Mouse (Mus musculus): ENCODE measurements at regions not wholly inside any gene's neighbourhood (a gene's known extent, or its start where the extent isn't known, plus 50 kb on each side); places are given as distances from the start of the nearest gene placed in this dataset.

GRCm38 (mm10) chr13:44411781-44412496, 317.3 kb upstream of the Jarid2 start:
- no peaks in the 10 kb centered on the region for H3K9me3 ChIP-seq (ENCODE audit: control insufficient read depth)
- 90% methylated on average over 2 of the region's 2 CpGs for WGBS
- H3K27ac ChIP-seq (ENCODE audit: low read depth, low read length): no peak overlapping the region; the same call in 1 of the 2 replicates
- H3K27me3 ChIP-seq (replicated peaks; ENCODE audit: control insufficient read depth, insufficient read depth, low read length): no peaks in the 10 kb centered on the region
- no peak overlapping the region for H3K4me2 ChIP-seq (replicated peaks; ENCODE audit: low read depth)
- ATAC-seq: no peak
- H3K36me3 ChIP-seq (ENCODE audit: control insufficient read depth, insufficient read depth): no peaks in the 10 kb centered on the region
- no peak for TF ChIP-seq CTCF (IDR thresholded peaks at IDR 0.05; ENCODE audit: low read depth)
- no peak overlapping the region for H3K9ac ChIP-seq (ENCODE audit: low read depth, low read length)
- no peak overlapping the region for H3K4me3 ChIP-seq (ENCODE audit: low read depth, low read length)
- H3K4me1 ChIP-seq (replicated peaks; ENCODE audit: control insufficient read depth, insufficient read depth, low read length): 0 out of 2 replicates have a peak, but pooled peaks cover 7% of the 10 kb centered on the region

DNA sequence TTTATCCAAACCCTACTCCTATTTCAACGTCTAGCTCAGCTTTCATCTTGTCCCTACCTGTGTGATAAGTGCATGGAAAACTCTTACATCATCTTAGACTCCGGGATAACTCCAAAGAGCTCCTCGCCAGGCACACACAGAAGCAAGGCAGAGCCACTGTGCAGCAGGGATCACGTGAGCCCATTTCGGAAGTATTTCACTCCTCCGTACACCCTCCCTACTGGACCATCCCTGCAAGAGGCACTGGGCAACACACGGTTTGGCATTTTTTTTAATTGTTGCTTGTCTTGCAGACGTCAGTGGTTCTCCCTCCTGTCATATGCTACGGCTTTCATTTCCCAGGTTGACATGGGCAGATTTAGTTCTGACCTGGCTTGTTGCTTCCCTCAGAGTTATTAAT, 316.0 kb upstream of the Jarid2 start:
- Histone ChIP-seq H3K9ac (ENCODE audit: low read depth, low read length) (no peak overlapping the region), H3K27me3 (replicated peaks; ENCODE audit: control insufficient read depth, insufficient read depth, low read length) (no peaks in the 10 kb centered on the region), H3K9me3 (ENCODE audit: control insufficient read depth) (no peaks in the 10 kb centered on the region), H3K4me2 (replicated peaks; ENCODE audit: low read depth) (no peak overlapping the region), H3K4me1 (replicated peaks; ENCODE audit: control insufficient read depth, insufficient read depth, low read length) (0 out of 2 replicates have a peak, but pooled peaks cover 9% of the 10 kb centered on the region), H3K27ac (ENCODE audit: low read depth, low read length) (no peak overlapping the region), H3K36me3 (ENCODE audit: control insufficient read depth, insufficient read depth) (no peaks in the 10 kb centered on the region), H3K4me3 (ENCODE audit: low read depth, low read length) (no peak overlapping the region)
- WGBS: 60% methylated on average over 9 of the region's 9 CpGs
- TF ChIP-seq CTCF (IDR thresholded peaks at IDR 0.05; ENCODE audit: low read depth): no peak
- no peak for ATAC-seq

- Histone ChIP-seq H3K9me3 (ENCODE audit: control insufficient read depth) (no peaks in the 10 kb centered on the region), H3K9ac (ENCODE audit: low read depth, low read length) (no peak overlapping the region), H3K27me3 (replicated peaks; ENCODE audit: control insufficient read depth, insufficient read depth, low read length) (no peaks in the 10 kb centered on the region), H3K36me3 (ENCODE audit: control insufficient read depth, insufficient read depth) (no peaks in the 10 kb centered on the region), H3K4me2 (replicated peaks; ENCODE audit: low read depth) (no peak overlapping the region), H3K4me3 (ENCODE audit: low read depth, low read length) (no peak overlapping the region), H3K4me1 (replicated peaks; ENCODE audit: control insufficient read depth, insufficient read depth, low read length) (0 out of 2 replicates have a peak, but pooled peaks cover 5% of the 10 kb centered on the region), H3K27ac (ENCODE audit: low read depth, low read length) (no peak overlapping the region)
- no peak for TF ChIP-seq CTCF (IDR thresholded peaks at IDR 0.05; ENCODE audit: low read depth)
- no peak for ATAC-seq
- WGBS: 75% methylated on average over 7 of the region's 7 CpGs
These were observed 313.3 kb upstream of the Jarid2 start for GRCm38 (mm10) chr13:44415971-44416370.

- H3K9me3 ChIP-seq (ENCODE audit: control insufficient read depth): no peaks in the 10 kb centered on the region
- 0 out of 2 replicates have a peak, but pooled peaks cover 5% of the 10 kb centered on the region for H3K4me1 ChIP-seq (replicated peaks; ENCODE audit: control insufficient read depth, insufficient read depth, low read length)
- H3K4me2 ChIP-seq (replicated peaks; ENCODE audit: low read depth): peak overlapping the region; percentile 7; the same call in 1 of the 2 replicates
- H3K36me3 ChIP-seq (ENCODE audit: control insufficient read depth, insufficient read depth): no peaks in the 10 kb centered on the region
- ATAC-seq: no peak
- H3K27ac ChIP-seq (ENCODE audit: low read depth, low read length): no peak overlapping the region
- TF ChIP-seq CTCF (IDR thresholded peaks at IDR 0.05; ENCODE audit: low read depth): no peak
- H3K4me3 ChIP-seq (ENCODE audit: low read depth, low read length): no peak overlapping the region
- 17% methylated on average over 8 of the region's 8 CpGs for WGBS
- H3K27me3 ChIP-seq (replicated peaks; ENCODE audit: control insufficient read depth, insufficient read depth, low read length): no peaks in the 10 kb centered on the region
- H3K9ac ChIP-seq (ENCODE audit: low read depth, low read length): no peak overlapping the region
These were observed 312.3 kb upstream of the Jarid2 start for GRCm38 (mm10) chr13:44416986-44417385.

- Histone ChIP-seq H3K36me3 (ENCODE audit: control insufficient read depth, insufficient read depth) (no peaks in the 10 kb centered on the region), H3K4me3 (ENCODE audit: low read depth, low read length) (no peak overlapping the region), H3K27ac (ENCODE audit: low read depth, low read length) (peak overlapping the region; percentile 80), H3K9me3 (ENCODE audit: control insufficient read depth) (no peaks in the 10 kb centered on the region), H3K9ac (ENCODE audit: low read depth, low read length) (no peak overlapping the region), H3K4me1 (replicated peaks; ENCODE audit: control insufficient read depth, insufficient read depth, low read length) (0 out of 2 replicates have a peak, but pooled peaks cover 5% of the 10 kb centered on the region), H3K27me3 (replicated peaks; ENCODE audit: control insufficient read depth, insufficient read depth, low read length) (no peaks in the 10 kb centered on the region), H3K4me2 (replicated peaks; ENCODE audit: low read depth) (no peak overlapping the region; the same call in 1 of the 2 replicates)
- 73% methylated on average over 8 of the region's 8 CpGs for WGBS
- no peak for ATAC-seq
- TF ChIP-seq CTCF (IDR thresholded peaks at IDR 0.05; ENCODE audit: low read depth): no peak
These were observed 310.2 kb upstream of the Jarid2 start for GRCm38 (mm10) chr13:44419056-44419455.

DNA sequence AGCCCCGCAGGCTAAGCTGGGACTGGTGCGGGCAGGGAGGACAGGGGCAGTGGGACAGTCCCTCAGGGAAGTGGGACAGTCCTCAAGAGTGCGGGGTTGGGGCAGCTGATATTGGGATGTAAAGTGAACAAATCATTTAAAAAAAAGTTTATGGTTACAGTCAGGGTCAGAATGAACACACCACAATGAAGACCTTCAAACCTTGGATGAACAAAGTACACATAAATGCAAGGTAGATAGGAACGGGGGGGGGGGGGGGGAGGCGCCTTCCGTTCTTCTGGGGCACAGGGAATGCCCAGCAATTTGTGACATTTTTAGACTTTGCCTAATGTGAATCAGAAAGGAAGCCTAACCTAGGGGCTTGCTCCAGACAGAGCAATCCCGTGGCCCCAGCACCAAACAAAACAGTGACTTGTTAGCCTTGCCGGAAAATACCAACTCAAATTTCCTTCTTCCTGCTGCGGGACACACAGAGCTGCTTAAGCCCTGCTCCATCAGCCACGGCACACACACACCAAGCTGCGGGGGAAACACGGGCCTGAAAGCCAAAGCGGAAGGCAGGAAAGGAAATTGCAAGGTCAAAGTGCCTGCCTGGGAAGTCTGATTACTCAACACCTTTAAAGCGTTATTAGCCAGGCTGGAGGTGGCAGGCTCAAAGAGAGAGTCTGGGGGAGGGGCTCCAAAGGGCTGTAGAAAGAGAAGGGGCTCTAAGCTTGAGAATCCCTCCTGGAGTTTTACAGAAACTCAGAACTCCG, 309.6 kb upstream of the Jarid2 start:
- Histone ChIP-seq H3K36me3 (ENCODE audit: control insufficient read depth, insufficient read depth) (no peaks in the 10 kb centered on the region), H3K4me1 (replicated peaks; ENCODE audit: control insufficient read depth, insufficient read depth, low read length) (0 out of 2 replicates have a peak, but pooled peaks cover 5% of the 10 kb centered on the region), H3K9ac (ENCODE audit: low read depth, low read length) (no peak overlapping the region), H3K4me3 (ENCODE audit: low read depth, low read length) (0 out of 2 replicates have a peak overlapping the region, but pooled peaks have one; percentile 1), H3K27me3 (replicated peaks; ENCODE audit: control insufficient read depth, insufficient read depth, low read length) (no peaks in the 10 kb centered on the region), H3K9me3 (ENCODE audit: control insufficient read depth) (no peaks in the 10 kb centered on the region), H3K27ac (ENCODE audit: low read depth, low read length) (peak overlapping the region; percentile 80), H3K4me2 (replicated peaks; ENCODE audit: low read depth) (peak overlapping the region; percentile 31)
- peak; percentile 86 for ATAC-seq
- 18% methylated on average over 13 of the region's 15 CpGs for WGBS
- no peak for TF ChIP-seq CTCF (IDR thresholded peaks at IDR 0.05; ENCODE audit: low read depth)
